Mouse (Mus musculus): ENCODE data around the gene Kank2. TPM values are rescaled to one million over a fixed set of nuclear protein-coding genes. Genes with fewer than 3 reads are reported as not detected.

Gene Kank2
- 23.3 and 24.0 TPM in 2 replicates for polyA plus RNA-seq (2015; fragmentation: Nextera tagmentation; extraction: Ambion mirVana)

- H3K27me3 ChIP-seq (replicated peaks; ENCODE audit: insufficient read depth, low read length) = no peaks in the 10 kb centered on the region
- TF ChIP-seq EP300 (IDR thresholded peaks at IDR 0.05) (no peak), CTCF (IDR thresholded peaks at IDR 0.05) (no peak)
- peak within 1 kb of the TSS; percentile 90 for H3K9ac ChIP-seq (replicated peaks; ENCODE audit: low read depth)
- H3K36me3 ChIP-seq (ENCODE audit: insufficient read depth, low read length) = peaks cover 13% of the 10 kb centered on the region; the same call in 1 of the 2 replicates
- peak within 1 kb of the TSS; percentile 63 for H3K4me2 ChIP-seq (replicated peaks; ENCODE audit: low read depth, low read length)
- H3K4me3 ChIP-seq (ENCODE audit: low read depth, low read length) = peak within 1 kb of the TSS; percentile 76
- peaks cover 16% of the 10 kb centered on the region for H3K4me1 ChIP-seq (ENCODE audit: insufficient read depth, low read depth, low read length)
- DNase-seq (ENCODE audit: low spot score) (peak; percentile 91), ATAC-seq (peak; percentile 87)
- H3K9me3 ChIP-seq (ENCODE audit: low read length) = no peaks in the 10 kb centered on the region
- under 1% methylated on average over 35 of the region's 52 CpGs for WGBS
- peak within 1 kb of the TSS; percentile 91 for H3K27ac ChIP-seq (ENCODE audit: low read length)
Measured at GRCm38 (mm10) chr9:21798345-21799009, at the start of gene Kank2. Gene Kank2, minus strand, starts transcription at chr9:21798744.

- H3K27ac ChIP-seq (ENCODE audit: low read length) = peak overlapping the region; percentile 92
- H3K4me2 ChIP-seq (replicated peaks; ENCODE audit: low read depth, low read length) = peak overlapping the region; percentile 43
- H3K9me3 ChIP-seq (ENCODE audit: low read length) = no peaks in the 10 kb centered on the region
- no peak for ATAC-seq
- H3K4me3 ChIP-seq (ENCODE audit: low read depth, low read length) = no peak overlapping the region
- DNase-seq (ENCODE audit: low spot score) = no peak
- 39% methylated on average over 10 of the region's 10 CpGs for WGBS
- no peaks in the 10 kb centered on the region for H3K27me3 ChIP-seq (replicated peaks; ENCODE audit: insufficient read depth, low read length)
- peaks cover 18% of the 10 kb centered on the region for H3K36me3 ChIP-seq (ENCODE audit: insufficient read depth, low read length)
- H3K4me1 ChIP-seq (ENCODE audit: insufficient read depth, low read depth, low read length) = peaks cover 14% of the 10 kb centered on the region; the same call in 1 of the 2 replicates
- H3K9ac ChIP-seq (replicated peaks; ENCODE audit: low read depth) = 0 out of 2 replicates have a peak overlapping the region, but pooled peaks have one; percentile 0
- TF ChIP-seq CTCF (IDR thresholded peaks at IDR 0.05) = no peak
- no peak for TF ChIP-seq EP300 (IDR thresholded peaks at IDR 0.05)
Measured at GRCm38 (mm10) chr9:21847926-21848325, 49.4 kb upstream of the Kank2 start.

GRCm38 (mm10) chr9:21847425-21847824 is 48.9 kb upstream of the Kank2 start:
- DNase-seq (ENCODE audit: low spot score) = peak; percentile 50
- H3K4me2 ChIP-seq (replicated peaks; ENCODE audit: low read depth, low read length) = peak overlapping the region; percentile 43
- H3K9ac ChIP-seq (replicated peaks; ENCODE audit: low read depth) = 0 out of 2 replicates have a peak overlapping the region, but pooled peaks have one; percentile 0
- peaks cover 18% of the 10 kb centered on the region; the same call in 1 of the 2 replicates for H3K4me1 ChIP-seq (ENCODE audit: insufficient read depth, low read depth, low read length)
- TF ChIP-seq CTCF (IDR thresholded peaks at IDR 0.05) = peak; percentile 25; the same call in 1 of the 2 replicates
- TF ChIP-seq EP300 (IDR thresholded peaks at IDR 0.05) = no peak
- peak; percentile 22 for ATAC-seq
- 29% methylated on average over 3 of the region's 3 CpGs for WGBS
- H3K27me3 ChIP-seq (replicated peaks; ENCODE audit: insufficient read depth, low read length) = no peaks in the 10 kb centered on the region
- H3K36me3 ChIP-seq (ENCODE audit: insufficient read depth, low read length) = peaks cover 18% of the 10 kb centered on the region
- H3K27ac ChIP-seq (ENCODE audit: low read length) = peak overlapping the region; percentile 92
- H3K4me3 ChIP-seq (ENCODE audit: low read depth, low read length) = peak overlapping the region; percentile 17; the same call in 1 of the 2 replicates
- H3K9me3 ChIP-seq (ENCODE audit: low read length) = no peaks in the 10 kb centered on the region

- DNase-seq (ENCODE audit: low spot score) = peak; percentile 91
- Histone ChIP-seq H3K36me3 (ENCODE audit: insufficient read depth, low read length) (peaks cover 18% of the 10 kb centered on the region), H3K4me3 (ENCODE audit: low read depth, low read length) (peak overlapping the region; percentile 17; the same call in 1 of the 2 replicates), H3K27me3 (replicated peaks; ENCODE audit: insufficient read depth, low read length) (no peaks in the 10 kb centered on the region), H3K4me2 (replicated peaks; ENCODE audit: low read depth, low read length) (peak overlapping the region; percentile 43), H3K9ac (replicated peaks; ENCODE audit: low read depth) (no peak overlapping the region), H3K4me1 (ENCODE audit: insufficient read depth, low read depth, low read length) (peaks cover 18% of the 10 kb centered on the region; the same call in 1 of the 2 replicates), H3K9me3 (ENCODE audit: low read length) (no peaks in the 10 kb centered on the region), H3K27ac (ENCODE audit: low read length) (peak overlapping the region; percentile 92)
- peak; percentile 91 for TF ChIP-seq EP300 (IDR thresholded peaks at IDR 0.05)
- 0 out of 2 replicates have a peak, but pooled peaks have one; percentile 0 for TF ChIP-seq CTCF (IDR thresholded peaks at IDR 0.05)
- ATAC-seq = peak; percentile 82
- WGBS = 10% methylated on average over 10 of the region's 11 CpGs
Measured at GRCm38 (mm10) chr9:21846755-21847341, 48.3 kb upstream of the Kank2 start.

GRCm38 (mm10) chr9:21845381-21846080 is 47.0 kb upstream of the Kank2 start:
- TF ChIP-seq EP300 (IDR thresholded peaks at IDR 0.05) (no peak), CTCF (IDR thresholded peaks at IDR 0.05) (no peak)
- Histone ChIP-seq H3K4me3 (ENCODE audit: low read depth, low read length) (no peak overlapping the region), H3K4me1 (ENCODE audit: insufficient read depth, low read depth, low read length) (peaks cover 18% of the 10 kb centered on the region; the same call in 1 of the 2 replicates), H3K36me3 (ENCODE audit: insufficient read depth, low read length) (peaks cover 18% of the 10 kb centered on the region), H3K4me2 (replicated peaks; ENCODE audit: low read depth, low read length) (no peak overlapping the region), H3K27ac (ENCODE audit: low read length) (no peak overlapping the region), H3K9me3 (ENCODE audit: low read length) (no peaks in the 10 kb centered on the region), H3K27me3 (replicated peaks; ENCODE audit: insufficient read depth, low read length) (no peaks in the 10 kb centered on the region), H3K9ac (replicated peaks; ENCODE audit: low read depth) (no peak overlapping the region)
- WGBS = 38% methylated on average over 14 of the region's 14 CpGs
- DNase-seq (ENCODE audit: low spot score) (no peak), ATAC-seq (no peak)

GRCm38 (mm10) chr9:21843086-21843485 is 44.5 kb upstream of the Kank2 start:
- Histone ChIP-seq H3K4me1 (ENCODE audit: insufficient read depth, low read depth, low read length) (peaks cover 12% of the 10 kb centered on the region; the same call in 1 of the 2 replicates), H3K4me2 (replicated peaks; ENCODE audit: low read depth, low read length) (no peak overlapping the region), H3K27ac (ENCODE audit: low read length) (peak overlapping the region; percentile 87), H3K36me3 (ENCODE audit: insufficient read depth, low read length) (peaks cover 18% of the 10 kb centered on the region), H3K9ac (replicated peaks; ENCODE audit: low read depth) (no peak overlapping the region), H3K4me3 (ENCODE audit: low read depth, low read length) (no peak overlapping the region), H3K27me3 (replicated peaks; ENCODE audit: insufficient read depth, low read length) (no peaks in the 10 kb centered on the region), H3K9me3 (ENCODE audit: low read length) (no peaks in the 10 kb centered on the region)
- TF ChIP-seq CTCF (IDR thresholded peaks at IDR 0.05) = peak; percentile 55
- TF ChIP-seq EP300 (IDR thresholded peaks at IDR 0.05) = no peak
- 43% methylated on average over 6 of the region's 6 CpGs for WGBS
- DNase-seq (ENCODE audit: low spot score) = peak; percentile 81
- peak; percentile 43 for ATAC-seq
